Mouse (Mus musculus): ENCODE measurements at regions not wholly inside any gene's neighbourhood (a gene's known extent, or its start where the extent isn't known, plus 50 kb on each side); places are given as distances from the start of the nearest gene placed in this dataset.
A peak's percentile ranks its signal among the peaks of the same experiment; 100 is the strongest.

- Histone ChIP-seq H3K36me3 (ENCODE audit: control insufficient read depth, insufficient read depth, low read length) (no peaks in the 10 kb centered on the region), H3K9me3 (ENCODE audit: control insufficient read depth, low read length) (no peaks in the 10 kb centered on the region), H3K4me1 (ENCODE audit: control insufficient read depth, insufficient read depth, low read length) (peaks cover 16% of the 10 kb centered on the region), H3K4me3 (ENCODE audit: low read depth, low read length) (no peak overlapping the region), H3K9ac (ENCODE audit: low read length) (no peak overlapping the region), H3K4me2 (ENCODE audit: low read depth) (no peak overlapping the region), H3K27me3 (ENCODE audit: control insufficient read depth, insufficient read depth, low read length) (no peaks in the 10 kb centered on the region), H3K27ac (ENCODE audit: low read depth, low read length) (0 out of 2 replicates have a peak overlapping the region, but pooled peaks have one; percentile 17)
- WGBS = 30% methylated on average over 8 of the region's 8 CpGs
- peak; percentile 53 for DNase-seq (ENCODE audit: low spot score)
- ATAC-seq (ENCODE audit: insufficient read depth, low FRiP score, low TSS enrichment) = no peak
Measured at GRCm38 (mm10) chr2:75089186-75089585, 263.6 kb downstream of the Mtx2 start.

- DNase-seq (ENCODE audit: low spot score) (peak; percentile 19), ATAC-seq (ENCODE audit: insufficient read depth, low FRiP score, low TSS enrichment) (no peak)
- Histone ChIP-seq H3K4me1 (ENCODE audit: control insufficient read depth, insufficient read depth, low read length) (peaks cover 16% of the 10 kb centered on the region), H3K27ac (ENCODE audit: low read depth, low read length) (no peak overlapping the region), H3K9me3 (ENCODE audit: control insufficient read depth, low read length) (no peaks in the 10 kb centered on the region), H3K4me3 (ENCODE audit: low read depth, low read length) (no peak overlapping the region), H3K4me2 (ENCODE audit: low read depth) (no peak overlapping the region), H3K9ac (ENCODE audit: low read length) (no peak overlapping the region), H3K27me3 (ENCODE audit: control insufficient read depth, insufficient read depth, low read length) (no peaks in the 10 kb centered on the region), H3K36me3 (ENCODE audit: control insufficient read depth, insufficient read depth, low read length) (no peaks in the 10 kb centered on the region)
- WGBS = 5% methylated on average over 6 of the region's 6 CpGs
Measured at GRCm38 (mm10) chr2:75089616-75090015, 264.0 kb downstream of the Mtx2 start.

GRCm38 (mm10) chr2:75090439-75090838 is 264.8 kb downstream of the Mtx2 start:
- Histone ChIP-seq H3K27me3 (ENCODE audit: control insufficient read depth, insufficient read depth, low read length) (no peaks in the 10 kb centered on the region), H3K4me1 (ENCODE audit: control insufficient read depth, insufficient read depth, low read length) (peaks cover 16% of the 10 kb centered on the region), H3K27ac (ENCODE audit: low read depth, low read length) (peak overlapping the region; percentile 17; the same call in 1 of the 2 replicates), H3K9ac (ENCODE audit: low read length) (no peak overlapping the region), H3K4me2 (ENCODE audit: low read depth) (peak overlapping the region; percentile 5; the same call in 1 of the 2 replicates), H3K4me3 (ENCODE audit: low read depth, low read length) (no peak overlapping the region), H3K9me3 (ENCODE audit: control insufficient read depth, low read length) (no peaks in the 10 kb centered on the region), H3K36me3 (ENCODE audit: control insufficient read depth, insufficient read depth, low read length) (no peaks in the 10 kb centered on the region)
- 22% methylated on average over 16 of the region's 16 CpGs for WGBS
- peak; percentile 59 for DNase-seq (ENCODE audit: low spot score)
- ATAC-seq (ENCODE audit: insufficient read depth, low FRiP score, low TSS enrichment) = peak; percentile 61

GRCm38 (mm10) chr2:75101501-75101900 is 275.9 kb downstream of the Mtx2 start:
- Histone ChIP-seq H3K27ac (ENCODE audit: low read depth, low read length) (no peak overlapping the region), H3K4me2 (ENCODE audit: low read depth) (no peak overlapping the region), H3K4me1 (ENCODE audit: control insufficient read depth, insufficient read depth, low read length) (no peaks in the 10 kb centered on the region; the same call in 1 of the 2 replicates), H3K9ac (ENCODE audit: low read length) (no peak overlapping the region), H3K36me3 (ENCODE audit: control insufficient read depth, insufficient read depth, low read length) (no peaks in the 10 kb centered on the region), H3K27me3 (ENCODE audit: control insufficient read depth, insufficient read depth, low read length) (no peaks in the 10 kb centered on the region), H3K9me3 (ENCODE audit: control insufficient read depth, low read length) (no peaks in the 10 kb centered on the region), H3K4me3 (ENCODE audit: low read depth, low read length) (no peak overlapping the region)
- DNase-seq (ENCODE audit: low spot score) = peak; percentile 21
- no peak for ATAC-seq (ENCODE audit: insufficient read depth, low FRiP score, low TSS enrichment)
- WGBS = 35% methylated on average over 11 of the region's 11 CpGs

GRCm38 (mm10) chr2:75112751-75113150 is 287.1 kb downstream of the Mtx2 start:
- Histone ChIP-seq H3K9ac (ENCODE audit: low read length) (no peak overlapping the region), H3K9me3 (ENCODE audit: control insufficient read depth, low read length) (no peaks in the 10 kb centered on the region), H3K27ac (ENCODE audit: low read depth, low read length) (no peak overlapping the region), H3K4me3 (ENCODE audit: low read depth, low read length) (no peak overlapping the region), H3K4me1 (ENCODE audit: control insufficient read depth, insufficient read depth, low read length) (no peaks in the 10 kb centered on the region), H3K36me3 (ENCODE audit: control insufficient read depth, insufficient read depth, low read length) (no peaks in the 10 kb centered on the region), H3K4me2 (ENCODE audit: low read depth) (no peak overlapping the region), H3K27me3 (ENCODE audit: control insufficient read depth, insufficient read depth, low read length) (no peaks in the 10 kb centered on the region)
- ATAC-seq (ENCODE audit: insufficient read depth, low FRiP score, low TSS enrichment) (no peak), DNase-seq (ENCODE audit: low spot score) (no peak)
- 88% methylated on average over 9 of the region's 9 CpGs for WGBS

GRCm38 (mm10) chr2:75114375-75114774 is 288.8 kb downstream of the Mtx2 start:
- Histone ChIP-seq H3K36me3 (ENCODE audit: control insufficient read depth, insufficient read depth, low read length) (no peaks in the 10 kb centered on the region), H3K9ac (ENCODE audit: low read length) (no peak overlapping the region), H3K27me3 (ENCODE audit: control insufficient read depth, insufficient read depth, low read length) (no peaks in the 10 kb centered on the region), H3K9me3 (ENCODE audit: control insufficient read depth, low read length) (no peaks in the 10 kb centered on the region), H3K4me2 (ENCODE audit: low read depth) (no peak overlapping the region), H3K27ac (ENCODE audit: low read depth, low read length) (no peak overlapping the region), H3K4me3 (ENCODE audit: low read depth, low read length) (no peak overlapping the region), H3K4me1 (ENCODE audit: control insufficient read depth, insufficient read depth, low read length) (no peaks in the 10 kb centered on the region)
- DNase-seq (ENCODE audit: low spot score) (no peak), ATAC-seq (ENCODE audit: insufficient read depth, low FRiP score, low TSS enrichment) (no peak)
- 36% methylated on average over 6 of the region's 6 CpGs for WGBS

- Histone ChIP-seq H3K9ac (ENCODE audit: low read length) (no peak overlapping the region), H3K4me1 (ENCODE audit: control insufficient read depth, insufficient read depth, low read length) (no peaks in the 10 kb centered on the region), H3K27me3 (ENCODE audit: control insufficient read depth, insufficient read depth, low read length) (no peaks in the 10 kb centered on the region), H3K4me3 (ENCODE audit: low read depth, low read length) (no peak overlapping the region), H3K4me2 (ENCODE audit: low read depth) (no peak overlapping the region), H3K9me3 (ENCODE audit: control insufficient read depth, low read length) (no peaks in the 10 kb centered on the region), H3K27ac (ENCODE audit: low read depth, low read length) (no peak overlapping the region), H3K36me3 (ENCODE audit: control insufficient read depth, insufficient read depth, low read length) (no peaks in the 10 kb centered on the region)
- peak; percentile 17 for DNase-seq (ENCODE audit: low spot score)
- WGBS = 66% methylated on average over 8 of the region's 8 CpGs
- ATAC-seq (ENCODE audit: insufficient read depth, low FRiP score, low TSS enrichment) = no peak
Measured at GRCm38 (mm10) chr2:75118348-75118926, 292.8 kb downstream of the Mtx2 start.

GRCm38 (mm10) chr2:75119599-75119998 is 294.0 kb downstream of the Mtx2 start:
- DNase-seq (ENCODE audit: low spot score) (no peak), ATAC-seq (ENCODE audit: insufficient read depth, low FRiP score, low TSS enrichment) (no peak)
- Histone ChIP-seq H3K4me2 (ENCODE audit: low read depth) (no peak overlapping the region), H3K36me3 (ENCODE audit: control insufficient read depth, insufficient read depth, low read length) (no peaks in the 10 kb centered on the region), H3K4me3 (ENCODE audit: low read depth, low read length) (no peak overlapping the region), H3K9ac (ENCODE audit: low read length) (no peak overlapping the region), H3K27me3 (ENCODE audit: control insufficient read depth, insufficient read depth, low read length) (no peaks in the 10 kb centered on the region), H3K9me3 (ENCODE audit: control insufficient read depth, low read length) (no peaks in the 10 kb centered on the region), H3K27ac (ENCODE audit: low read depth, low read length) (no peak overlapping the region), H3K4me1 (ENCODE audit: control insufficient read depth, insufficient read depth, low read length) (no peaks in the 10 kb centered on the region)
- 92% methylated on average over 9 of the region's 9 CpGs for WGBS

- Histone ChIP-seq H3K4me3 (ENCODE audit: low read depth, low read length) (no peak overlapping the region), H3K4me2 (ENCODE audit: low read depth) (no peak overlapping the region), H3K9ac (ENCODE audit: low read length) (no peak overlapping the region), H3K27ac (ENCODE audit: low read depth, low read length) (no peak overlapping the region), H3K36me3 (ENCODE audit: control insufficient read depth, insufficient read depth, low read length) (no peaks in the 10 kb centered on the region), H3K4me1 (ENCODE audit: control insufficient read depth, insufficient read depth, low read length) (peaks cover 6% of the 10 kb centered on the region; the same call in 1 of the 2 replicates), H3K9me3 (ENCODE audit: control insufficient read depth, low read length) (no peaks in the 10 kb centered on the region), H3K27me3 (ENCODE audit: control insufficient read depth, insufficient read depth, low read length) (peaks cover 10% of the 10 kb centered on the region)
- ATAC-seq (ENCODE audit: insufficient read depth, low FRiP score, low TSS enrichment) (no peak), DNase-seq (ENCODE audit: low spot score) (no peak)
- WGBS = 72% methylated on average over 10 of the region's 10 CpGs
Measured at GRCm38 (mm10) chr2:75133298-75134080, 307.9 kb downstream of the Mtx2 start.
